Mouse (Mus musculus): ENCODE measurements at regions not wholly inside any gene's neighbourhood (a gene's known extent, or its start where the extent isn't known, plus 50 kb on each side); places are given as distances from the start of the nearest gene placed in this dataset.
A peak's percentile ranks its signal among the peaks of the same experiment; 100 is the strongest.

DNA sequence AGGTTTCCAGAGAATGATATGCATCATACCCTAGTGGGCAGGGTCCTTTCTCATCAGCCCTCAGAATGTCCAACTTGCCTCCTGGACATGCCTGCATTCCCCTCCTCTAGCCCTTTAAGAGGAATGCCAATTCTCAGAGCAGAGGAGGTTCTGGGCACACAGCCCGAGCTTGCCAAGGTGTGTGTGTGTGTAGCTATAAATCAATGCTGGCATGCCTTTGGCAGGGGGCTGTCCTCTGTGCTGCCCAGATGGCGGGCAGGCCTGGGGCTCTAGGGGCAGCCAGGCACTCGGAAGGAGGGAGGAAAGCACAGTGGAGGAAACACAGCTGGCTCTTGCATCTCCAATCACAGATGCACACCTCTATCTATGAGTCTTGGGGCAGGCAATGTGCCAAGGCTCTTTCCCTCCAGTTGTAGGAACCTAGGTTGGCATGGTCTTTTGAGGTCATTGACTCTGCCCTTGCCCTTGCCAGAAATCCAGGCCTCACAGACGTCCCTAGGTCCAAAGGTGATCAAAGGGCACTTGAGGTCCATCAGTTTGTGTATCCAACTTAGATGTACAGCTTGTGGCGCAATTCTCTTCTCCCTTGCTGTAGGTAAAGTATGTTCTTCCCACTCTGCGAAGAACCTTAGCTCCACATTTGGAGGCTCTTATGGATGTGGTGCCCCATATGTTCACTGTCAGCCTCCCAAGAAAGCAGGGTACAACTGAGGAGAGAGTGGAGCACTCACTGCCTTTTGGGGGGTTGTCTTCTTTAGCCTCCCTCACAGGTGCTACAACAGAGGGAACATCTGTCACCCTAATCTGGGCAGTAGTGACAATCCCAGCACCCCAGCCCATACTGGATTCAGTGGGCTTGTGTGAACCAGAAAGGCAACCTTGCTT lies 71.8 kb downstream of the Hoxc4 start:
- Histone ChIP-seq H3K9ac (ENCODE audit: low read depth, low read length) (no peak overlapping the region), H3K4me3 (ENCODE audit: insufficient read depth, low read depth, low read length) (no peak overlapping the region), H3K27me3 (ENCODE audit: control insufficient read depth, insufficient read depth, low read length) (no peaks in the 10 kb centered on the region), H3K36me3 (ENCODE audit: control insufficient read depth, insufficient read depth, low read length) (no peaks in the 10 kb centered on the region), H3K79me2 (ENCODE audit: control insufficient read depth, insufficient read depth, low read length) (no peaks in the 10 kb centered on the region), H3K4me1 (ENCODE audit: control insufficient read depth, insufficient read depth, low read length) (peaks cover 21% of the 10 kb centered on the region), H3K27ac (replicated peaks; ENCODE audit: insufficient read depth, low read depth, low read length) (peak overlapping the region; percentile 85)
- peak; percentile 97 for DNase-seq (ENCODE audit: extremely low read depth, low read depth, low spot score)
- whole genome bisulfite sequencing: 12% methylated on average over 6 of the region's 6 CpGs
- no peak for TF ChIP-seq CTCF (IDR thresholded peaks at IDR 0.05; ENCODE audit: low read depth, low read length)
- no peak for TF ChIP-seq POLR2A (IDR thresholded peaks at IDR 0.05; ENCODE audit: extremely low read depth, insufficient read depth, low read length)

DNA sequence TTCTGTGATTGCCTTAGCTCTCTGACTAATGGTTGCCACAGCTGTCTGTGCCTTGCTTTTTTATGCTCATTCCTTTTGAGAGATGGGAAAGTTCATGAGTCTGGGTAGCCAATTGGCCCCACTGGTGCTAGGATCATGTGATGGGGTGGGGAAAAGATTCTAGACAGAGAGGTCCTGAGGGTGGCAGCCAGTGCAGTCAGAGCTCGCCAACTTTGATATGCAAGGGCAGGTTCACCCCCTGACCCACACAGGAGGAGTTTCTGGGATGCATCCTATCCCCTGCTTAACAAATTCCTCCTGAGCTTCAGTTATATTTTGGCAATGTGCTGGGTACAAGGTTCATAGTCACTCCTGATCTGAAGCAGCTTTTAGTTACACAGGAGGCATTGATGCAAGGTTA lies 71.1 kb downstream of the Hoxc4 start:
- no peak overlapping the region for H3K4me3 ChIP-seq (ENCODE audit: insufficient read depth, low read depth, low read length)
- DNase-seq (ENCODE audit: extremely low read depth, low read depth, low spot score): peak; percentile 92
- WGBS: 3% methylated on average over 1 of the region's 1 CpGs
- H3K27ac ChIP-seq (replicated peaks; ENCODE audit: insufficient read depth, low read depth, low read length): peak overlapping the region; percentile 85
- no peak overlapping the region for H3K9ac ChIP-seq (ENCODE audit: low read depth, low read length)
- H3K27me3 ChIP-seq (ENCODE audit: control insufficient read depth, insufficient read depth, low read length): no peaks in the 10 kb centered on the region
- no peak for TF ChIP-seq POLR2A (IDR thresholded peaks at IDR 0.05; ENCODE audit: extremely low read depth, insufficient read depth, low read length)
- TF ChIP-seq CTCF (IDR thresholded peaks at IDR 0.05; ENCODE audit: low read depth, low read length): no peak
- H3K36me3 ChIP-seq (ENCODE audit: control insufficient read depth, insufficient read depth, low read length): no peaks in the 10 kb centered on the region
- peaks cover 21% of the 10 kb centered on the region for H3K4me1 ChIP-seq (ENCODE audit: control insufficient read depth, insufficient read depth, low read length)
- H3K79me2 ChIP-seq (ENCODE audit: control insufficient read depth, insufficient read depth, low read length): no peaks in the 10 kb centered on the region

DNA sequence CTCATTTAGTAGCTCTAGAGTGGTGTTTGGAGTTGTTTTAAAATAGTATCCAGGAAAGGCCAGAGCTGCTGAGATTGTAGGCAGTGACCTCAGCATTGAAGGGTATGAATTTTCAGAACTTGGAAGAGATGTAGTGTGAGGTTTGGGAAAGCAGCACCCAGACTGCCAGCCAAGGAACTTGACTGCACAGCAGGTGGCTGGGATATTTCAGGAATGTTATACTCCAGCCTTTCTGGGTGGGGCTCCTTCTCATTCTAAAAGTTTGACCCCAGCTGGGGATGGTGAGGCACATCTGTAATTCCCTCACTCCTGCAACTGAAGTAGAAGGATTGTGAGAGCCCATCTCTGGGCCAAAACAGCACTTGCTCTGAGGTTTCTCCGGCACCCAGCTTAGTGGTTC lies 70.7 kb downstream of the Hoxc4 start:
- Histone ChIP-seq H3K4me3 (ENCODE audit: insufficient read depth, low read depth, low read length) (no peak overlapping the region), H3K9ac (ENCODE audit: low read depth, low read length) (no peak overlapping the region), H3K36me3 (ENCODE audit: control insufficient read depth, insufficient read depth, low read length) (no peaks in the 10 kb centered on the region), H3K79me2 (ENCODE audit: control insufficient read depth, insufficient read depth, low read length) (no peaks in the 10 kb centered on the region), H3K27me3 (ENCODE audit: control insufficient read depth, insufficient read depth, low read length) (no peaks in the 10 kb centered on the region), H3K4me1 (ENCODE audit: control insufficient read depth, insufficient read depth, low read length) (peaks cover 21% of the 10 kb centered on the region), H3K27ac (replicated peaks; ENCODE audit: insufficient read depth, low read depth, low read length) (peak overlapping the region; percentile 85)
- 53% methylated on average over 1 of the region's 1 CpGs for WGBS
- TF ChIP-seq POLR2A (IDR thresholded peaks at IDR 0.05; ENCODE audit: extremely low read depth, insufficient read depth, low read length) (no peak), CTCF (IDR thresholded peaks at IDR 0.05; ENCODE audit: low read depth, low read length) (no peak)
- DNase-seq (ENCODE audit: extremely low read depth, low read depth, low spot score): no peak

DNA sequence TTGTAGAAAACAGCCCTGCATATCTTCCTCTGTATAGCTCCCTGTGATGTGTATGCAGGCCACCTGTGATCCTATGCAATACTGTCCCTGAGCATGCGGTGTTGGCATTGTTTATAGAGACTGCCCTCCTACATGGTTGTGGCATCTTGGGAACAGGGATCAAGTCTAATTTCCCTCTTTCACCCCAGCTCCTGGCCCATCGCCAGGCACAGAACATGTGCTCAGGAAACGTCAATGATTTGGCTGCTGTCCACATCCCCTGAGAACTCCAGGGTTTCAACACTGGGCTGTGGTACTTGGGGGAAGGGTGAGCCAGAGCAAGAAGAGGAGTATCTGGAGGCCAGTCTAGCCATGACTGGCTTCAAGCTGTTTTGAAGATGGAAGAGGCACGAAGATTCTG lies 68.5 kb downstream of the Hoxc4 start:
- H3K4me3 ChIP-seq (ENCODE audit: insufficient read depth, low read depth, low read length): no peak overlapping the region
- no peak overlapping the region for H3K27ac ChIP-seq (replicated peaks; ENCODE audit: insufficient read depth, low read depth, low read length)
- H3K36me3 ChIP-seq (ENCODE audit: control insufficient read depth, insufficient read depth, low read length): no peaks in the 10 kb centered on the region
- H3K4me1 ChIP-seq (ENCODE audit: control insufficient read depth, insufficient read depth, low read length): peaks cover 21% of the 10 kb centered on the region
- no peak for TF ChIP-seq POLR2A (IDR thresholded peaks at IDR 0.05; ENCODE audit: extremely low read depth, insufficient read depth, low read length)
- TF ChIP-seq CTCF (IDR thresholded peaks at IDR 0.05; ENCODE audit: low read depth, low read length): no peak
- 13% methylated on average over 4 of the region's 4 CpGs for WGBS
- H3K9ac ChIP-seq (ENCODE audit: low read depth, low read length): no peak overlapping the region
- peak; percentile 85 for DNase-seq (ENCODE audit: extremely low read depth, low read depth, low spot score)
- H3K79me2 ChIP-seq (ENCODE audit: control insufficient read depth, insufficient read depth, low read length): no peaks in the 10 kb centered on the region
- H3K27me3 ChIP-seq (ENCODE audit: control insufficient read depth, insufficient read depth, low read length): peaks cover 2% of the 10 kb centered on the region; the same call in 1 of the 2 replicates

DNA sequence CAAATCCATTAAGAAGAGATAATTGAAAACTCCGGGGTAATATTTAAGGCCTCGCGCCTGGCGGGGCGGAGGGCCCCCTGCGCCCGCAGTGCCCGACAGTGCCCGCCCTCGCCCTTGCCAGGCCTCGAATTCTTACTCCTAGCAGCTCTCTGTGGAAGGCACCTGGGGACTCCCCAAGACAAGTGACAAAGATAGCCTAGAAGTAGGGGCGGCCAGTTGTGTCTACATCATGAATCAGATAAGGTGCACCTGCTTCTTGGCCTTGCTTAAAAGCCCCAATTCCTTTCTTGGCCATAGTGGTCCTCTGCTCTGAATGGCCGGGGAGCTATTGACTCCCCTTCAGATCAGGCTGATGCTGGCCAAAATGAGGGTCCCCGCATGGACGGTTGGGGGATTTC lies 67.9 kb downstream of the Hoxc4 start:
- Histone ChIP-seq H3K4me3 (ENCODE audit: insufficient read depth, low read depth, low read length) (no peak overlapping the region), H3K36me3 (ENCODE audit: control insufficient read depth, insufficient read depth, low read length) (no peaks in the 10 kb centered on the region), H3K4me1 (ENCODE audit: control insufficient read depth, insufficient read depth, low read length) (peaks cover 21% of the 10 kb centered on the region), H3K79me2 (ENCODE audit: control insufficient read depth, insufficient read depth, low read length) (no peaks in the 10 kb centered on the region), H3K27me3 (ENCODE audit: control insufficient read depth, insufficient read depth, low read length) (peaks cover 2% of the 10 kb centered on the region; the same call in 1 of the 2 replicates), H3K9ac (ENCODE audit: low read depth, low read length) (no peak overlapping the region), H3K27ac (replicated peaks; ENCODE audit: insufficient read depth, low read depth, low read length) (no peak overlapping the region)
- TF ChIP-seq POLR2A (IDR thresholded peaks at IDR 0.05; ENCODE audit: extremely low read depth, insufficient read depth, low read length) (no peak), CTCF (IDR thresholded peaks at IDR 0.05; ENCODE audit: low read depth, low read length) (no peak)
- WGBS: 26% methylated on average over 15 of the region's 15 CpGs
- no peak for DNase-seq (ENCODE audit: extremely low read depth, low read depth, low spot score)
